Mouse (Mus musculus) monocyte, adult 2 months (primary cell): ENCODE measurements around the gene Gm8246.
"Not testable (repeated sequence)": the region's sequence is repeated elsewhere in the genome, so short reads cannot be mapped to it uniquely, and the experiment has no call there.

Experiments
- DNase-seq, 2 experiments: peaks; one replicate each; pipeline ENCODE4 v3.0.0; 2022; ENCODE audit warnings: low spot score in 2 of 2, low read depth in 1 of 2

Gene Gm8246

DNA sequence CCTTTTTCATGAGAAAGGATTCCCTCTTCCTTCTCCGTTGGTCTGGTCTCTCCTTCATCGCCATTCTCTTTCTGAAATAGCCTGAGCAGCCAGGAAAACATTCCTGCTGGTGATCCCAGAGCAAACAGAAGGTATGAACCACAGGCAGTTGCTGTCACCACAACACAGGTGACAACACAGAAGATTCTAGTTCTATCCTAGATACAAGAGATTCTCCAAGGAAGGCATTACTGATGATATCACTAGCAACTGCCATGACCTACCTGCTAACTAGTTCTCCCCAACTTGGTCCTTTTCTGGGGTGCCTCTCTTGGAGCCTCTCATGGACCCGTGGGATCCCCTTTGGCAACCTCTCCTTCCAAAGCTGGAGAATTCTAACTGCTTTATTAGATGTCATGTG is at the start of gene Gm8246:
TSS of gene Gm8246 (minus strand) at position 101 of the 400 bp plus-strand sequence.
- not testable (repeated sequence) for DNase-seq

GRCm38 (mm10) chr14:5501374-5501773 is 23.7 kb upstream of the Gm8246 start, which contains the start of gene Gm3488:
Gm3488 (plus strand) TSS chr14:5501674.
- DNase-seq: not testable (repeated sequence)

GRCm38 (mm10) chr14:5483907-5484306 is 6.3 kb upstream of the Gm8246 start, which contains the start of gene Gm3187:
Gm3187 (plus strand) TSS chr14:5484207.
- not testable (repeated sequence) for DNase-seq

GRCm38 (mm10) chr14:5460469-5460868 is 17.2 kb downstream of the Gm8246 start:
- not testable (repeated sequence) for DNase-seq

- DNase-seq: not testable (repeated sequence)
Measured at GRCm38 (mm10) chr14:5455367-5455766, 22.3 kb downstream of the Gm8246 start, which contains the start of gene Gm3194. Gm3194 (minus strand) TSS chr14:5455467.
